Mouse (Mus musculus) heart, postnatal 0 days (tissue): ENCODE data around the gene Shank1. TPM values are rescaled to one million over a fixed set of nuclear protein-coding genes. Genes with fewer than 3 reads are reported as not detected.

Experiments used
- ATAC-seq: fragments of 200-750 bp; cut with Nextera tagmentation; 2 replicates; pipeline ENCODE4 v1.8.0; 2017; ENCODE audit warnings: low read depth, moderate number of reproducible peaks, moderate library complexity; ENCODE audit not compliant: insufficient read depth
- DNase-seq: peaks from one replicate; pipeline ENCODE4 v3.0.0-alpha.2; 2016; ENCODE audit warnings: low spot score
- H3K27ac ChIP-seq: fragments of 300-500 bp; sonication (generic); 2 replicates; pipeline ENCODE4 v1.5.1; 2014; ENCODE audit warnings: low read depth, mild to moderate bottlenecking
- H3K27me3 ChIP-seq: fragments of 300-500 bp; sonication (generic); 2 replicates; pipeline ENCODE4 v1.6.1; 2014; ENCODE audit warnings: low read length, mixed read lengths; ENCODE audit not compliant: control insufficient read depth, insufficient read depth
- H3K36me3 ChIP-seq: fragments of 300-500 bp; sonication (generic); replicated peaks from 2 replicates; pipeline ENCODE4 v1.6.1; 2014; ENCODE audit warnings: low read length, mixed read lengths; ENCODE audit not compliant: control insufficient read depth, insufficient read depth
- H3K4me1 ChIP-seq: fragments of 300-500 bp; sonication (generic); 2 replicates; pipeline ENCODE4 v1.6.1; 2014; ENCODE audit warnings: antibody characterized with exemption; ENCODE audit not compliant: control insufficient read depth, insufficient read depth
- H3K4me2 ChIP-seq: fragments of 300-500 bp; sonication (generic); 2 replicates; pipeline ENCODE4 v1.6.1; 2014; ENCODE audit warnings: low read depth, mild to moderate bottlenecking, low read length, moderate library complexity
- H3K4me3 ChIP-seq: fragments of 300-500 bp; sonication (generic); 2 replicates; pipeline ENCODE4 v1.5.1; 2014; ENCODE audit warnings: low read depth, low read length
- H3K9ac ChIP-seq: fragments of 300-500 bp; sonication (generic); replicated peaks from 2 replicates; pipeline ENCODE4 v1.6.1; 2014; ENCODE audit warnings: low read depth, low read length, mixed read lengths
- H3K9me3 ChIP-seq: fragments of 300-500 bp; sonication (generic); replicated peaks from 2 replicates; pipeline ENCODE4 v1.6.1; 2016; ENCODE audit warnings: low read length; ENCODE audit not compliant: control insufficient read depth
- CTCF ChIP-seq: IDR thresholded peaks from 2 replicates; pipeline ENCODE4 v1.5.1; 2016; ENCODE audit warnings: antibody characterized with exemption, control low read depth, low read depth
- EP300 ChIP-seq: IDR thresholded peaks from 2 replicates; pipeline ENCODE4 v1.6.1; 2016; ENCODE audit warnings: antibody characterized with exemption, low read depth
- WGBS: fragments of 180-500 bp; shearing (Covaris S2); extraction: QIAGEN DNeasy Blood & Tissue Kit; methylation state at CpG from one replicate; pipeline ENCODE4 v1.1.7; 2014; 5-methylcytosine and 5-hydroxymethylcytosine counted together
- polyA plus RNA-seq: library from polyadenylated mRNA; unstranded; fragments of >200 nt; fragmentation: Nextera tagmentation; extraction: Ambion mirVana; gene quantifications from 2 replicates; pipeline ENCODE4 v1.2.1, GENCODE M21; 2015
- total RNA-seq: library from RNA; depleted of rRNA; stranded (reverse); fragments of >200 nt; gene quantifications from 2 replicates; pipeline ENCODE4 v1.2.3, GENCODE M21; 2014; ENCODE audit warnings: low replicate concordance

The Shank1 gene
- total and polyA plus RNA-seq, 2 experiments from 2014 or later = 0.36 to 0.61 TPM

DNA sequence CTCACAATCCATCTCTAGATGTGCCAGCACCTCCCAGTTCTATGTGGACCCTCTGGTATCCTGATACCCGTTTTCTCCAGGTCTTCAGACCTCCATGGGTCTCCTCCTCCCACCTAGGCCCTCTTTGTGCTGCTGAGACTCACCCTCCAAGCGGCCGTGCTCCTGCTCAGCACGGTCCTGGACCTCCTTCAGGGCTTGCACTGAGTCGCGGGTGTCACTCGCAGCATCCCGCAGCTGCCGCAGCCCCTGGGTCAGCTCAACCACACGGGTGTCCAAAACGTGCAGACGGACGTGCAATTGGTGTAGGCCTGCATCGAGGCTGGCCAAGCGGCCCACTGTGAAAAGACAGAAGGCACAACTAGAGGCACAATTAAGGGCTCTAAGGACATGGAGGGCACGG, 4.4 kb upstream of the Shank1 start:
- Histone ChIP-seq H3K4me1 (peaks cover 9% of the 10 kb centered on the region), H3K36me3 (no peaks in the 10 kb centered on the region), H3K9ac (no peak overlapping the region), H3K4me2 (peak overlapping the region; percentile 75), H3K27me3 (peaks cover 18% of the 10 kb centered on the region; the same call in 1 of the 2 replicates), H3K9me3 (no peaks in the 10 kb centered on the region), H3K27ac (no peak overlapping the region), H3K4me3 (no peak overlapping the region)
- 17% methylated on average over 16 of the region's 16 CpGs for WGBS
- ATAC-seq (no peak), DNase-seq (no peak)
- TF ChIP-seq CTCF (no peak), EP300 (no peak)

GRCm38 (mm10) chr7:44306516-44307240, 3.4 kb upstream of the Shank1 start, which contains the start of gene Clec11a:
Clec11a (minus strand) TSS chr7:44306902.
- Histone ChIP-seq H3K27me3 (peaks cover 27% of the 10 kb centered on the region), H3K4me2 (peak within 1 kb of the TSS; percentile 75), H3K4me1 (peaks cover 18% of the 10 kb centered on the region), H3K36me3 (no peaks in the 10 kb centered on the region), H3K9me3 (no peaks in the 10 kb centered on the region), H3K9ac (no peak within 1 kb of the TSS), H3K27ac (no peak within 1 kb of the TSS), H3K4me3 (no peak within 1 kb of the TSS)
- ATAC-seq (no peak), DNase-seq (no peak)
- WGBS = 69% methylated on average over 6 of the region's 6 CpGs
- TF ChIP-seq EP300 (no peak), CTCF (no peak)

GRCm38 (mm10) chr7:44307261-44308020, 2.6 kb upstream of the Shank1 start:
- 69% methylated on average over 9 of the region's 9 CpGs for WGBS
- Histone ChIP-seq H3K27ac (no peak overlapping the region), H3K4me2 (no peak overlapping the region), H3K9me3 (no peaks in the 10 kb centered on the region), H3K36me3 (no peaks in the 10 kb centered on the region), H3K9ac (no peak overlapping the region), H3K4me3 (no peak overlapping the region), H3K4me1 (peaks cover 18% of the 10 kb centered on the region), H3K27me3 (peaks cover 35% of the 10 kb centered on the region)
- ATAC-seq (no peak), DNase-seq (no peak)
- TF ChIP-seq CTCF = no peak
- no peak for TF ChIP-seq EP300

GRCm38 (mm10) chr7:44310285-44310877, 328 bp downstream of the Shank1 start:
- Histone ChIP-seq H3K27me3 (peaks cover 39% of the 10 kb centered on the region), H3K4me2 (peak overlapping the region; percentile 85), H3K9me3 (no peaks in the 10 kb centered on the region), H3K27ac (no peak overlapping the region), H3K9ac (no peak overlapping the region), H3K36me3 (no peaks in the 10 kb centered on the region), H3K4me3 (peak overlapping the region; percentile 39), H3K4me1 (peaks cover 14% of the 10 kb centered on the region)
- ATAC-seq = no peak
- WGBS = under 1% methylated on average over 37 of the region's 40 CpGs
- no peak for DNase-seq
- TF ChIP-seq EP300 (no peak), CTCF (no peak)

DNA sequence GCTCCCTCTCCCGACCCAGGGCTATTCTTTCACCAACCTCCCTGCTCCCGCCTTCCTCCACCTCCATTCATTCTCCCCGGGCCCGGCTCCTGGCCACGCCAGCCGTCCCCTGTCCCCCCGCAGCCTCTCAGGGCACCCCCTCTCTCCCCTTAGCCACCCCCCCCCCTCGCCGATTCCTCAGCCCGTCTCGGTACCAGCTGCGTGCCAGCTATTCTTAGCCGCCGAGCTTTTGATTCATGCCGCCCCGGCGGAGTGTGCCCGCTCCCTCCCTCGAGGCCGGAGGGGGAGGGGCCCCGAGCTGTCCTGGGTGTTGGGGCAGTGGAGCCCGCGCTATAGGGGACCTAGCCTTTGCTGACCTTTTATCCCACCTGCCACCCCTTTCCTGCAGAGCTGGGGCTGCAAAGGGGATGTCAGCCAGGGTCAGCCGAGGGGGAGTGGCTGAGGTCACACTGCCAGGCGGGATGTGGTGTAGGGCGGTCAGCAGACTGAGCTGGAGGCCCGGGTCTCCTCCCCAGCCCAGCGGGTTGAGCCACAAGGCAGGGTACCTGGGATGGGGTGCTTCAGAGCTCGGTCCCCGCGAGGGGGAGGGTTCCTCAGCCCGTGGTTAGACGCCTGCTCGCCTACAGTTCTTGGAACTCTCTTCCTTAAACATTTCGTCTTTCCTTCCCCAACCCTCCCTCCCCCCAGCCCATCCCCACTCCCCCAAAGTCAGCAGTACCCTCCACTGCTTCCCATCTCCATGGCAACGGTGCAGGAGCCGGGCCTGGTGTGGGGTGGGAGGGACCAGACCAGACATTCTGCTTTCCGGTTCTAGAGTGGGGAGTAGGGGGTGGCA, 1.0 kb downstream of the Shank1 start:
- WGBS = 2% methylated on average over 35 of the region's 38 CpGs
- H3K9me3 ChIP-seq = no peaks in the 10 kb centered on the region
- peaks cover 14% of the 10 kb centered on the region for H3K4me1 ChIP-seq
- ATAC-seq (peak; percentile 52), DNase-seq (no peak)
- H3K27me3 ChIP-seq = peaks cover 42% of the 10 kb centered on the region
- peak overlapping the region; percentile 39 for H3K4me3 ChIP-seq
- H3K4me2 ChIP-seq = peak overlapping the region; percentile 85
- TF ChIP-seq CTCF (no peak), EP300 (no peak)
- H3K36me3 ChIP-seq = no peaks in the 10 kb centered on the region
- no peak overlapping the region for H3K27ac ChIP-seq
- no peak overlapping the region for H3K9ac ChIP-seq
